Mouse (Mus musculus): ENCODE results near the gene Baz2b.
A peak's percentile ranks its signal among the peaks of the same experiment; 100 is the strongest.

Baz2b gene

DNA sequence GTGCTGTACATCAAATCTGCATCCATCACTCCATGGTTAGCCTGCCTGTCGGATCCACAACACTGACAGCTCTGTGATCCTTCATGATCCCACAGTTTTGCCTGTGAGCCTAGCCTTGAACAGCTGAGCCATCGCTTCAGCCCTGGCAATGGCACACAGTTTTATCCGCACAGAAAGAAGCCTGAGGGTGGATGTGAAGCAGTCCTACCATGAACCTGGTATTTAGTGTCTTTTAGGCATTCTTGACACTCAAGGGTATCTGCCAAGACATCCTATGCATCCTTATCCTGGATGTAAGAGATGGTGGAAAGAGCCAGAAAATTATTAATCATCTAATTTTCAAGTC lies 216.5 kb downstream of the Baz2b start:
- peak; percentile 36 for DNase-seq

DNA sequence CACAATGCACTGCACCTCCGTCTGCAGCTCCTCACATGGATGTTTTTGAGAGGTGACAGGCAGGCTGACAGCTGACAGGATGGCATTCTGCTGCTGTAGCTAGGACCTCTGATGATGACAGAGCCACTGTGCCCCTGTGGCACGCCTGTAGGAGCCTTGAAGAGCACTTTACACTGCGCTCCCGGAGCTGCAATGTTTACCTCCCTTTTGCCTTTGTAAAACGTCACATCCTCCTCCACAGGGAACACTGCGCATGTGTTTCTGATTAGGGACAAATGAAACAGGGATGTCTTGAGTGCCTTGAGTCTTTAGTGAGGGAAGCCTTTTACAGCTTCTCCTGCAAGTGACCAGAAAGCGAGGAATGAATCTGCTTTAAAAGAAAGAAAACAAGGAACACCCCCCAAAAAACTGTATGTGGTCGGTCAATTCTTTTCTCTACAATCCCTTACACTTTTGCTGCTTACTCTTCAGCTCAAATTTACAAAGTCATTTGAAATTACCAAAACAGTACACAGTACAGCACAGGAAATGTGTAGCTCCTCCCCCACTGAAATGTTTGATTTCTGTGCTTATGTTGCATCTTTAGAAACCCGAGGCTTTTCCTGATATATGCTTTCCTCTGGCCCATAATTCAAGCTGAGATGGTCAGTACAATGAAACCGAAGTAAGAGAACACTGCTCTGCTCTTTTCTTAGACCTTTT lies 217.0 kb downstream of the Baz2b start:
- DNase-seq = peak; percentile 82

DNA sequence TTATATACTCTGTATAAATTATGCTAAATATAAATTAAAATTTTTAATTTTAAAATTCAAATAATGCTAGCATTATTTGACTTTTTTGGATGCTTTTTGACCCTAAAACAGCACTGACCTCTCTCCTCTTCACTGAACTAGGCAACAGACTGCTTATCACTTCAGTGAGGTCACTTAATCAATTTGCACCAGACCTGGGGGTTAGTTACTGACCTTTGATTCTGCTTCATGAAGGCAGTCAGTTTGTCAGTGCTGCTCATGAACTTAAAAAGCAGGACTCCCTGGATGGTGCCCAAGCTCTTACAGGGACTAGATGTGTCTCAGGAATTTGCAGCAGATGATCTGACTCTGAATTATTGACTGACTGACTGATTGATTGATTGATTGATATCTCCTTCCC lies 217.9 kb downstream of the Baz2b start:
- DNase-seq = no peak

DNA sequence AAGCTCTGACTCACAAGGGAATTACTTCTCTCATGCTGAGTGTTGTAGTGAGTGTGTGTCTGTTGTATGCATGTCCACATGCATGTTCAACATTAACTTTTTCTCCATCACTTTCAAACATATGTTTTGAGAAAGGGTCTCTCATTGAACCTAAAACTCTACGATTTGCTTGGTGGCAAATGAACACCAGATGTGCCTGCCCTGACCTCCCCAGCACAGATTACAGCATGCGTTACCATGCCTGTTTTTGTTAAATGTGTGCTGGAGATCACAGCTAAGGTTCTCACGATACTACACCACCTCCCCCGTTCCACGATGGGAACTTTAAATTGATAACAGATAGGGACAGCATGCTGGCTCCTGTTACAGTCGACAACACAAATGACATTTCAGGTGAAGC lies 222.1 kb downstream of the Baz2b start:
- peak; percentile 67 for DNase-seq

GRCm38 (mm10) chr2:59979488-59980220 lies 230.0 kb downstream of the Baz2b start:
- no peak for DNase-seq

- DNase-seq = no peak
Observed at GRCm38 (mm10) chr2:59976680-59977079, 233.0 kb downstream of the Baz2b start.

DNA sequence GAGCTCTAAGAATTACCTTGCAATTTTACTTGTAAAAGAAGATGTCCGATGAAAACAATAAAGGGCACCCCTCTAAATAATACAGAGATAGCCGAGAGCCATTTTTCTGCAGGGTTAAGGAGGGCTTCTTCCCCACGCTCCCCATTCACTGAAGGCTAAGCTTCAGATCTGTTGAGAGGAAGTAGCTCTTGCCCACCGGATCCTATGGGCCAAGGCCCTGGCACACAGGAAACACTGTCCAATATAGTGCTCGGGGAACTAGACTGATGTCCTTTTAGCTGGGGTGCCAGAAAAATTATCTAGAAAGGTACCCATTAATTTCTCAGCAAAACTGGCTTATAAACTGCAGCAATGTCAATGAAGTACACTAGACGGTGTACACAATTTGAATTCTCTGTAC lies 233.9 kb downstream of the Baz2b start:
- DNase-seq = no peak

GRCm38 (mm10) chr2:59973962-59974361 lies 235.7 kb downstream of the Baz2b start:
- DNase-seq = no peak

GRCm38 (mm10) chr2:59973104-59973641 lies 236.5 kb downstream of the Baz2b start:
- no peak for DNase-seq

- no peak for DNase-seq
Observed at GRCm38 (mm10) chr2:59970511-59970910, 239.1 kb downstream of the Baz2b start.

DNA sequence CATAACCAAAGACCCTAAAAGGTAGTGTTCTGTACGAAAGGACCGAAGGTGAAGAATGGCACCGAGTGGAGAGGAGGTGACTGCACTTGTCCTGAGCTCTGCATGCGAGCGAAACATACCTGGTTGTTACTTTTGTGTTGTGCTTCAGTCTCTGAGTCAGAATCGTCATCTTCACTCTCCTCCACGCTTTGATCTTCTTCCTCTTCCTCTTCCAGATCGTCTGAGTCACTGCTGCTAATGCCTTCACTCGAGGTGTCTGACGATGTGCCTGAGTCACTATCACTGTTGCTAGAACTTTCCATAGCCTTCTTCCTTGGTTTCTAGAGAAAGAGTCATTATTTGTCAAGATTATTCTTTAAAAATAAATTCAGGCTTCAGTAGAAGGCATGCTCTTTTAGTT lies 240.5 kb downstream of the Baz2b start:
- no peak for DNase-seq

- no peak for DNase-seq
Observed at GRCm38 (mm10) chr2:59968593-59968992, 241.0 kb downstream of the Baz2b start.

- DNase-seq = no peak
Observed at GRCm38 (mm10) chr2:59966454-59966853, 243.2 kb downstream of the Baz2b start.

DNA sequence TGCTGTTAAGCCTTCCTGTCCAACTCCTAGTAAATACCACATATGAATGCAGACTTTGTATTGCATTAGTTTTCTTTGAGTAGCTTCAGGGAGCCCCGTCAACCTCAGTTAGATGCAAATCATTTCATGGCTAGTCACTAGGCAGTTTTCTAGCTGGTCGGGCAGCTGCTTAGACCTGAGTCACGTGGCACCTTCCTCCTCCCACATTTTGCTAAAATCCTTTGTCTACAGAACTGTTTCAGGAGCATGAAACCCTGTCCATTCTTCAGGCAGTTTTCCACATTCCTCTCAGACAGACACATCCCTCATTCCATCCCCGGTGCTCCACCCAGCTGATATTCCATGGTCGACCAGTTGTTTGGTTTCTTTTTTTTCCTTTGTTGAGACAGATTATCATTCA lies 246.6 kb downstream of the Baz2b start:
- no peak for DNase-seq

- no peak for DNase-seq
Observed at GRCm38 (mm10) chr2:59962579-59962978, 247.1 kb downstream of the Baz2b start.

DNA sequence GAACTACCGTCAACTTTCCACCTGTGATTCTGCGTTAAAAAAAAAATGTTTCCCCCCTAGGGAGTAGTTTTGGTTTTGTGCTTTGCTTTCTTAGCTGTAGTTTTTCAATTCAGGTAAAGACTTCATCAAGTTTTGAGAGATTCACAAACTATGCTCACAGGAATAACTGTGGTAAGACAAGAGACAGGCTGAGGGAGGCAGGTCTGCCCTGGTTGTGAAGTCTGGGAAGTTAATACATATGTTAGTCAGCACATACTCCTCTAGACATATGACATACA lies 249.2 kb downstream of the Baz2b start:
- DNase-seq = no peak

- no peak for DNase-seq
Observed at GRCm38 (mm10) chr2:59959668-59960494, 249.8 kb downstream of the Baz2b start.

GRCm38 (mm10) chr2:59958543-59958942 lies 251.1 kb downstream of the Baz2b start:
- no peak for DNase-seq

DNA sequence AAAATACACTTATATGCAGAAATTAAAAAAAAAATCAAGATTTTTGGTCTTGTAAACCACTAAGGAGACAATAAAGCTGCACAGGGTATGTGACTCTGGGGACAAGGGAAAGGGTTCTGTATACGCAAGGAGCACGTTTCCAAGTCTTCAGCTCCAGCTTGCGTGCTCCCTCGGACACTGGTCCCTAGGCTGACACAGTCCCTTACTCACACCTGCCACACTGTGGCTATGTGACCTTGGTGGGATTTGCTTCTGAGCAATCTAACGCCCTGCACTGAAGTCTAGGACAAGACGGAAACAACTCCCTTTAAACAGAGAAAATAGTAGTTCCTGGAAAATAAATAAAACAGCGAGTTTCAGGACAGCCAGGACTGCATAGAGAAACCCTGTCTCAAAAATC lies 253.7 kb downstream of the Baz2b start:
- DNase-seq = no peak

GRCm38 (mm10) chr2:59954791-59955190 lies 254.8 kb downstream of the Baz2b start:
- DNase-seq = no peak

- DNase-seq = no peak
Observed at GRCm38 (mm10) chr2:59952286-59953014, 257.2 kb downstream of the Baz2b start.

GRCm38 (mm10) chr2:59951706-59952105 lies 257.9 kb downstream of the Baz2b start:
- no peak for DNase-seq

DNA sequence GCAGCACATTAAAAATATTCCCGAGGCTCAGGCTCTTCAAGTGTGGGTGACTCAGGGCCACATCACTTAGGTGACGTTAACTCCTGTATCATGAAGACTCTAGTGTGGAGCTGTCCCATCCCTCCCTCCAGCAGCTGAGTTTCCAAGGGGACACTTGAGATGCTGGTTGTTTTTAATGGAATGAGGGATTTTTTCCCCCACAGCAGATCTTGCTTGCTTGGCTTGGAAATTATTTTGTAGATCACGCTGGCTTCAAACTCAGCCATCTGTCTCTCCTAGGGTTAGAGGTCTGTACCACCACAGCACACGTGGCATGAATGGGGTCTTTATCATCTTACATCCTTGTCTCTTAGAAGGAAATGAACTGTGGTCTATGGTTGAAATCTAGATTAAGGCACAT lies 258.5 kb downstream of the Baz2b start:
- DNase-seq = no peak
